Mouse (Mus musculus) lung, adult 2 months (tissue): ENCODE measurements around the gene Iqcf6.

ENCODE experiments used
- CTCF ChIP-seq: fragments of 200-500 bp; IDR thresholded peaks from 2 replicates; pipeline ENCODE4 v1.5.1; 2011; ENCODE audit warnings: mild to moderate bottlenecking, low read length, control low read depth; ENCODE audit not compliant: insufficient read depth
- POLR2A ChIP-seq: fragments of 200-500 bp; IDR thresholded peaks from 2 replicates; pipeline ENCODE4 v1.6.1; 2011; ENCODE audit warnings: low read depth, mild to moderate bottlenecking, control low read depth, low read length, borderline replicate concordance; ENCODE audit errors: extremely low read depth

DNA sequence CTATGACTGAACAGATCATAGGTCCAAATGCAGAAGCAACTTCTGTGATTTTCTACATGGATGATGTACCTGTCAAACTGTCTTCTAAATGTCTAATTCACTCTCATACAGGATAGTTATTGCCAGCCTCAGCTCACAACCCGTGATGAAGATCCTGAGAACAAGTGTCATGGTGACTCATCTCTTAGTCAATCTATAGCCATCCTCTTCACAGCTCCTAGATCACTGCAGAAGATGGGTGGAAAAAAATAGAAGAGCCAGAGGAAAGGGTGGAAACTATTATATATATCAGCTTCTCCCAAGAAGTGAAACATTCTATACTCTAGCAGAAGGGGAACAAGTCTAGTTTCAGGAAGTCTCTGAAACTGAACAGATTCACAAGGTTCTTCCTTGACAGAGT is 43.8 kb upstream of the Iqcf6 start:
- TF ChIP-seq CTCF (no peak), POLR2A (no peak)
